Mouse (Mus musculus): ENCODE data around the gene Apoc4. TPM values are rescaled to one million over a fixed set of nuclear protein-coding genes. Genes with fewer than 3 reads are reported as not detected.
A peak's percentile ranks its signal among the peaks of the same experiment; 100 is the strongest.

The Apoc4 gene
- not detected for total RNA-seq (2021)
- long read RNA-seq = 0 reads

- DNase-seq (ENCODE audit: low spot score in 2 of 2) = no peak
Observed at GRCm38 (mm10) chr7:19681202-19681694, at the start of gene Apoc4, which contains the start of gene Gm44805. TSS of gene Apoc4 (minus strand) at chr7:19681479. TSS of gene Gm44805 (minus strand) at chr7:19681423.

GRCm38 (mm10) chr7:19726541-19726940, 45.3 kb upstream of the Apoc4 start:
- DNase-seq (ENCODE audit: low spot score in 2 of 2) = no peak

- no peak for DNase-seq (ENCODE audit: low spot score in 2 of 2)
Observed at GRCm38 (mm10) chr7:19724167-19724566, 42.9 kb upstream of the Apoc4 start.

GRCm38 (mm10) chr7:19722754-19723195, 41.5 kb upstream of the Apoc4 start:
- DNase-seq (ENCODE audit: low spot score in 2 of 2) = no peak

DNA sequence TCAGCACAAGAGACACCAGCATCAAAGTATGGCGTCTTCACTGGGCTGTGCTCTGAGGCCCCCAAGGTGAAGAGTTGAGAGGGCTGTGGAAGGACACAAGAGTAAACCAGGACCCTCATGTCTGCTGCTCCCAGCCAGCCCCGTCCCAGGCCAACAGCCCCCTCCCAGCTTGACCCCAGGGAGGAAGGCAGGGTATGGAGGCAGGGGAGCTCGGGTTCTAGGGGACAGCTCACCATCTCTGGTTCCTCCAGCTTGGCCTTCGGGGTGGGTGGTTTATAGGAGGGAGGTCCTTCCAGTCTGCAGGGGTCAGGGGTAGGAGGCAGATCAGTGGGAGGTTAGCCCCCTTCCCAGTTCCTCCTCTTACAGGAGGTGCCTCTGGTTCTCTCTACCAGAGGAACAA, 37.9 kb upstream of the Apoc4 start:
- no peak for DNase-seq (ENCODE audit: low spot score in 2 of 2)

DNA sequence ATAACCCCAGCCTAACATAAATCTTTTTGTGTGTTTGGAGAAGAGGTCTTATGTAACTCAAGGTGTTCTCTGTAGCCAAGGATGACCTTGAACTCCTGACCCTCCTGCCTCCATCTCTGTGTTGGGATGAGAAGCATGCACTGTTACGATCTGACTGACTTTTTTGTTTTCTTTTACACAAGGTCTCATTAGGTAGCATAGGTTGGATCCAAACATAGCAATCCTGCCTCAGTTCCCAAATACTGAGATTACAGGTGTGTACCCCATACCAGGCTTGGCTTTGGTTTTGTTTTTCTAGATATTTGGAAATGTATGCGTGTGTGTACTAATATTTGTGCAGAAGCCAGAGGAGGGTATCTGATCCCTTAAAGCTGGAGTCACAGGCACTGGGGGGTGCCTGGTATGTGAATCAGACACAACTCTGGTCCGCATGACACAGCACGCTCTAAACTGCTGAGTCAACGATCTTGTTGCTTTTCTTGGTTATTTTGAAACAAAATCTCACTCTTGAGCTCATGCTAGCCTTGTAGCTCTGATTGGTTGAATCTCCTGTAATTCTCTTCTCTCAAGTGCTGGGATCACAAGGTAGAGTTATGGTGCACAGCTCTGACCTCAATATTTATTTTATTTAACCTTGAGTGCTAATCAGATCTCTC, 37.1 kb upstream of the Apoc4 start:
- DNase-seq (ENCODE audit: low spot score in 2 of 2) = no peak

- DNase-seq (ENCODE audit: low spot score in 2 of 2) = no peak
Observed at GRCm38 (mm10) chr7:19717346-19717745, 36.1 kb upstream of the Apoc4 start.

GRCm38 (mm10) chr7:19716822-19717221, 35.5 kb upstream of the Apoc4 start:
- no peak for DNase-seq (ENCODE audit: low spot score in 2 of 2)

GRCm38 (mm10) chr7:19716055-19716682, 34.9 kb upstream of the Apoc4 start:
- no peak for DNase-seq (ENCODE audit: low spot score in 2 of 2)

GRCm38 (mm10) chr7:19715239-19716054, 34.2 kb upstream of the Apoc4 start, which contains the start of gene Tomm40:
TSS of gene Tomm40 (minus strand) at chr7:19715438.
- peak; percentile 96 to 97 for DNase-seq (ENCODE audit: low spot score in 2 of 2)

DNA sequence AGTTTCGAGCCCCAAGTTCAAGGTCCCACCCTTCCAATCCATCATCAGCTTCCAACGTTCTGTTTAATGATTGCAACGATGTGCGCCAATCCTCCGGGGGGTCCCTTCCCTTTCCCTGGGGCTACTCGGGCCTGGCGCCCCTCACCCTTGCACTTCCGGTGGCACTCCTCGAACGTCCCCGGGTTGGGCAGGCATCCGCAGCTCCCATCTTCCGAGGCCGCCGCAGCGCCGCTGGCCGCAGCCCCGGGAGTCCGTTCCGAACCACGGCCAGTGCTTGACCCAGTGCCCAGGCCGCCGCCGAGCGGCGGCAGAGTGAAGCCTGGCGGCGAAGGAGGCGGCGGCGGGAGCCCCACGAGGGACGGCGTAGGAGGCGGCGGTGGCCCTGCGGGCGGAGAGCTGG, 33.6 kb upstream of the Apoc4 start:
- no peak for DNase-seq (ENCODE audit: low spot score in 2 of 2)

DNA sequence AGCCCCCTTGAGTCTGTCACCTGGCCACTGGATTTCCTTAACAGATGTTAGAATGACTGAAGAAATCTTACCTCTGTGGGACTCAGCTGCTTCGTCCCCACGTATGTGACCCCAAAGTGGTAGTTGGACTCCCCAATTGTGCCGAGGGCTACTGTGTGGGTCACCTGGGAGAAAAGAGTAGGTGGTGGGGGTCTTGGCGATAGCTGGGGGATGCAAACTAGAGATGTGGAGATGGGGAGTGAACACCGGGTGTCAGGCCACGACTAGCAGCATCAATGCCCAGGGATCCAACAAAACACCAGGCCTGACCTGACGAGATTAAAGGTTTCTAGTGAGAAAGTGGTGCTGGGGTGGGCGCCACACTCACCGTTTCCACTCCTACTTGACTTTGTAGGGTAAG, 32.3 kb upstream of the Apoc4 start:
- no peak for DNase-seq (ENCODE audit: low spot score in 2 of 2)

GRCm38 (mm10) chr7:19713196-19713595, 31.9 kb upstream of the Apoc4 start:
- DNase-seq (ENCODE audit: low spot score in 2 of 2) = no peak

DNA sequence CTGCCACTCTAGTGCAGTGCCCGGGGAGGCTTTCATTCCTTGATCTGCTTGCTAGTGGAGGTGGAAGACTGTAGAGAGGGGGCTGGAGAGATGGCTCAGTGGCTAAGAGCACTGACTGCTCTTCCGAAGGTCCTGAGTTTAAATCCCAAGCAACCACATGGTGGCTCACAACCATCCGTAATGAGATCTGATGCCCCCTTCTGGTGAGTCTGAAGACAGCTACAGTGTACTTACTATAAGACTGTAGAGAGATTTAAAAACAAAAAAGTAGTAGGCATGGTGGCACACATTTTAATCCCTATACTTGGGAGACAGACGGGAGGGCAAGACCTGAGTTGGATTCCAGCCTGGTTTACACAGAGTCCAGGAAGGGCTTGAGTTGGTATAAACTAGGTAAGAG, 31.1 kb upstream of the Apoc4 start:
- DNase-seq (ENCODE audit: low spot score in 2 of 2) = no peak

DNA sequence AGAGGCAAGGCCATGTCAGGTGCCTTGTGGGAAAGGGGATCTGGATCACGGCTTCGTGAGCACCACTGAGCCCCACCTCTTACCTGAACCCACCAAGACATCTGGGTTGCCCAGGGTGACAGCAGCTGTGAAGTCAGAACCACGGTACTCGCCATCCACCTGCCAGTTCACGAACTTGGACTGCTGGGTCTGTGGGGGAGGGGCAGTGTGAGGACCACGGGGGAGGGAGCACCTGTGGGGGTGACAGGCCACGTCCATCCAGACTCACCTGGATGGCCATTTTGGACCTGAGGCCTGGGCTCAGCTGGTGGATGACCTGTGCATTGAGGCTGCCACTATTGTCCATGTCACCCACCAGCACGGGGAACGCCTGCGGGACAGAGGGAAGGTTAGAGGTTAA, 29.4 kb upstream of the Apoc4 start:
- DNase-seq (ENCODE audit: low spot score in 2 of 2) = no peak

- DNase-seq (ENCODE audit: low spot score in 2 of 2) = no peak
Observed at GRCm38 (mm10) chr7:19705271-19705670, 24.0 kb upstream of the Apoc4 start.

- DNase-seq (ENCODE audit: low spot score in 2 of 2) = no peak
Observed at GRCm38 (mm10) chr7:19704475-19704874, 23.2 kb upstream of the Apoc4 start.

DNA sequence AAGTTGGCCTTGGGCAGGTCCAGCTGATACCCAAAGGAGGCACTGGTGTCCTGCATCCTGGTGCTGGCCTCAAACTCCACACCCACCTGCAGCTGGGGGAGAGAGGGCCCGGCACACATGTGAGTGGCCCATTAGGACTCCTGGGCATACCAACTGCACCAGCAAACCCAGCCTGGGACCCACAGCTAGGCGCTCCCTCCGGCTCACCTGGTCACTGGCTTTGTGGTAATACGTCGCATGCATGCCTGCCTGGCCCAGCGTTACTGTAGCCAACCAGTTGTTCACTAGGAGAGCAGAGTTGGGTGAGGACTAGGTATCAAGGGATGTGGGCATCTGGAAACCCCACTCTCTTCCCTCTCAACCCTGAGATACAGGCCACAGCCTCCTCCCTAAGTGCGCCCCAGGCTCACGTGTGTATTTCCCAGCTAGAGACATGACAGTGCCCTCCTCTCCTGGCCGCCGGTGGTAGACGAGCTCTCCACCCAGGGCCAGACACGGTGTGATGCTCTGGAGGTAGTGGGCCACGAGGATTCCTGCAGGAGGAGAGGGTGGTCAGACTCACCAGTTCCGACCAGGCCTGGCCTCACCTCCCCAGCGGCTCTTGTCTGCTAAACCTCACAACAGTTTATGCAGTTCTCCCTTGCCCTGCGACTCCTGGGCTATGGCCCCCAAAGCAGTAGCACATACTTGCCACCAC, 21.7 kb upstream of the Apoc4 start:
- DNase-seq (ENCODE audit: low spot score in 2 of 2) = no peak

GRCm38 (mm10) chr7:19701069-19701761, 19.9 kb upstream of the Apoc4 start:
- DNase-seq (ENCODE audit: low spot score in 2 of 2) = peak; percentile 73 to 79

GRCm38 (mm10) chr7:19700299-19701068, 19.2 kb upstream of the Apoc4 start:
- DNase-seq (ENCODE audit: low spot score in 2 of 2) = no peak

Measured in layer of hippocampus, postnatal 10 days (tissue).